ENCODE assay signal across 14 mouse cellular contexts in genomic region chr14:17747922-17748321, GRCm38 (mm10).
DNase-seq lines count a peak whose midpoint lies in the region; ATAC-seq and TF ChIP-seq lines count a peak whose summit lies in the region.
"Had no signal": no experiment of that assay in that cellular context is flagged by ENCODE, and none has a peak within 500 bp of the region (broad histone marks: within the 10 kb centered on the region; RNA-seq: fewer than 3 reads in every experiment).

No protein-coding gene starts in this region.

- dilution Hi-C loops in CH12.LX (cut with MboI; ENCODE audit: extremely low pct_ligation_motif_present, extremely low pct_unique_long_range_greater_than_20kb, low sequenced_read_pairs), result no loop called here

- ATAC-seq in intestine, embryonic 16.5 days, result peak; percentile 58
- ATAC-seq in monocyte, adult 5-6 weeks (replicated peaks; ENCODE audit: insufficient number of reproducible peaks, low FRiP score, low TSS enrichment, poor library complexity, severe bottlenecking), result no peak
- ATAC-seq: CD4-positive, CD25-positive, alpha-beta regulatory T cell, adult 4 months had no signal

- no peak overlapping the region for H3K4me2 ChIP-seq in CH12.LX (ENCODE audit: insufficient read depth, low read depth, poor library complexity, severe bottlenecking)
- no peak overlapping the region for H3K4me2 ChIP-seq in intestine, embryonic 16.5 days (ENCODE audit: low read depth, low read length)

- no peak for TF ChIP-seq RAD21 in CH12.LX (IDR thresholded peaks at IDR 0.05; ENCODE audit: low read depth, low read length)

- no peaks in the 10 kb centered on the region for H3K9me3 ChIP-seq in CH12.LX (replicated peaks; ENCODE audit: low read length)
- H3K9me3 ChIP-seq in intestine, embryonic 16.5 days (ENCODE audit: control insufficient read depth, low read length), result no peaks in the 10 kb centered on the region
- H3K9me3 ChIP-seq: heart, embryonic 10.5 days had no signal

- H3K79me2 ChIP-seq in CH12.LX (replicated peaks; ENCODE audit: control insufficient read depth, extremely low read depth, insufficient read depth, poor library complexity, severe bottlenecking), result no peaks in the 10 kb centered on the region

- TF ChIP-seq POLR2A in CH12.LX (IDR thresholded peaks at IDR 0.05; ENCODE audit: low read depth, low read length), result no peak

- in situ Hi-C loops in CH12.LX (cut with MboI; ENCODE audit: low pct_ligation_motif_present, low pct_unique_long_range_greater_than_20kb, low sequenced_read_pairs), result no loop called here

- no peak overlapping the region for H3K27ac ChIP-seq in CH12.LX (ENCODE audit: insufficient read depth, low read depth)
- H3K27ac ChIP-seq in intestine, embryonic 16.5 days (ENCODE audit: low read length), result no peak overlapping the region
- H3K27ac ChIP-seq: heart, embryonic 10.5 days; liver, embryonic 14.5 days had no signal

- no peaks in the 10 kb centered on the region for H3K36me3 ChIP-seq in CH12.LX (replicated peaks in 1 of 2; ENCODE audit: control insufficient read depth in 1 of 2, insufficient read depth in 1 of 2, low read length in 1 of 2)
- no peaks in the 10 kb centered on the region for H3K36me3 ChIP-seq in intestine, embryonic 16.5 days (ENCODE audit: control insufficient read depth, insufficient read depth, low read length)
- H3K36me3 ChIP-seq: heart, embryonic 10.5 days had no signal

- TF ChIP-seq EP300 in CH12.LX (IDR thresholded peaks at IDR 0.05; ENCODE audit: low read length), result no peak

- DNase-seq in kidney, adult 8-10 months, result peak; percentile 39 to 65
- DNase-seq in kidney, postnatal 10 days, result no peak
- peak; percentile 27 for DNase-seq in CH12.LX (ENCODE audit: extremely low read depth)
- DNase-seq in R1 (ENCODE audit: low read depth, low spot score), result peak; percentile 20
- no peak for DNase-seq in right cerebral cortex, postnatal 25 days
- DNase-seq: cerebellum, adult 2 months; layer of hippocampus, adult 9-11 months; thymus, adult 18-20 months had no signal

- no peak overlapping the region for H3K9ac ChIP-seq in CH12.LX (ENCODE audit: insufficient read depth, low read depth)
- no peak overlapping the region for H3K9ac ChIP-seq in intestine, embryonic 16.5 days (ENCODE audit: low read depth, low read length)
- H3K9ac ChIP-seq: liver, embryonic 14.5 days had no signal

- peaks cover 3 to 31% of the 10 kb centered on the region in 2 experiments; a peak in 3 of 4 replicates for H3K4me1 ChIP-seq in CH12.LX (ENCODE audit: control insufficient read depth in 1 of 2, insufficient read depth in 2 of 2)
- H3K4me1 ChIP-seq in intestine, embryonic 16.5 days (ENCODE audit: control insufficient read depth, insufficient read depth, low read length), result peaks cover 2% of the 10 kb centered on the region
- H3K4me1 ChIP-seq: heart, embryonic 10.5 days had no signal

- 66% methylated on average over 3 of the region's 3 CpGs for WGBS in intestine, embryonic 16.5 days

- no peak overlapping the region for H3K4me3 ChIP-seq in CH12.LX (replicated peaks in 1 of 3; ENCODE audit: low read depth in 2 of 3, low read length in 2 of 3, poor library complexity in 1 of 3)
- H3K4me3 ChIP-seq in intestine, embryonic 16.5 days (ENCODE audit: low read length), result no peak overlapping the region
- H3K4me3 ChIP-seq: heart, embryonic 10.5 days; myocyte had no signal

- no peak for TF ChIP-seq CTCF in CH12.LX (conservative IDR thresholded peaks at IDR 0.05 in 1 of 2, IDR thresholded peaks at IDR 0.05 in 1 of 2; ENCODE audit: low read depth in 2 of 2, low read length in 2 of 2)

- H3K27me3 ChIP-seq in CH12.LX (replicated peaks), result no peaks in the 10 kb centered on the region
- no peaks in the 10 kb centered on the region for H3K27me3 ChIP-seq in intestine, embryonic 16.5 days (replicated peaks; ENCODE audit: control insufficient read depth, insufficient read depth, low read length)

TF ChIP-seq in CH12.LX, 34 proteins besides CTCF, POLR2A, EP300 and RAD21:
- no peak for TF ChIP-seq JUN (IDR thresholded peaks at IDR 0.05; ENCODE audit: insufficient read depth, low read depth, low read length)
- TF ChIP-seq USF1 (IDR thresholded peaks at IDR 0.05; ENCODE audit: low read depth, low read length), result no peak
- no peak for TF ChIP-seq ZKSCAN1 (IDR thresholded peaks at IDR 0.05; ENCODE audit: borderline replicate concordance, low read depth, low read length)
- TF ChIP-seq JUND (conservative IDR thresholded peaks at IDR 0.05; ENCODE audit: low read depth, low read length), result no peak
- no peak for TF ChIP-seq NRF1 (IDR thresholded peaks at IDR 0.05; ENCODE audit: low read depth, low read length)
- TF ChIP-seq TCF12 (IDR thresholded peaks at IDR 0.05; ENCODE audit: low read depth, low read length), result no peak
- TF ChIP-seq E2F4 (IDR thresholded peaks at IDR 0.05; ENCODE audit: insufficient replicate concordance, low read depth, low read length), result no peak
- no peak for TF ChIP-seq MAX (IDR thresholded peaks at IDR 0.05; ENCODE audit: low read length)
- no peak for TF ChIP-seq IRF4 (IDR thresholded peaks at IDR 0.05; ENCODE audit: low read depth, low read length)
- no peak for TF ChIP-seq UBTF (IDR thresholded peaks at IDR 0.05; ENCODE audit: low read depth, low read length)
- no peak for TF ChIP-seq BHLHE40 (IDR thresholded peaks at IDR 0.05; ENCODE audit: low read depth, low read length)

Comparison
In these comparisons a context has a peak if more than half of its experiments do, and no peak if none do; other contexts are left out.
1. DNase-seq: peak in kidney, adult 8-10 months (2 of 2), CH12.LX (single experiment) and R1 (single experiment); none in kidney, postnatal 10 days (single experiment) and right cerebral cortex, postnatal 25 days (single experiment).